8 mouse cellular contexts compared by ENCODE assay signal in the genomic region with DNA sequence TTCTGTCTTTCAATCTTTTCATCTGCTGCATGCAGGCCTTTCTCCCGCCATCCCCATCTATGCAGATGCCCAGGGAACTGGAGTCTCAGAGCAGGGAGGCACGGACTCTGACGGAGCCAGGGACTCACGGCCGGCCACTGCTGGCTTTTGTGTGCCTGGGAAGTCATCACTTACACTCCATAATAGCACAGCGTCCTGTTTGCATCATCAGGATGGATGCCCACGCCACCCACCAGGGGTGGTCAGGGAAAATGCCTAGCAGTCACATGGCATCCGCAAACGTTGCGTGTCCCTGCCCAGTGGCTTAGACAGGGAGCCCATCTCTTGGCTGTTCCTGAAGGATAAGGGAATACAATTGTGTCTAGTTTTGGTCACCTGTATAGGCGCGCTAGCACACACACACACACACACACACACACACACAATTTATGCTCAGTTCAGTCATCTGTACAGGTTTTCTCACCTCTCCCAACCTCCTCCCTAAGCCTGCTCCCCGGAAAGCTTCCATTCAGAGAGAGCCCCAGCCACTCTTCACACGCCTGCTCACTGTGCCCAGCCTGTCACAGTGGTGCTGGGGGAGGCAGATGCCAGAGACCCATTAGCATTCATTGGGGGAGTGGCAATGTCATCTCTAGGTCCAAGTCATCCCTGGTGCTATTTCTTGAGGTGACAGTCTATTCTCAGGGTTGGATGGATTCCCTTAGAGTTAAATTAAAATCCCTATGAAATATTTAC.
DNase-seq lines count a peak whose midpoint lies in the region; ATAC-seq lines count a peak whose summit lies in the region.

No protein-coding gene starts in this region.

- ATAC-seq in forebrain, embryonic 15.5 days (replicated peaks): peak; percentile 55
- ATAC-seq in limb, embryonic 11.5 days (ENCODE audit: insufficient number of reproducible peaks, low FRiP score, low TSS enrichment, low read depth): no peak

- peaks cover 23% of the 10 kb centered on the region for H3K4me1 ChIP-seq in forebrain, embryonic 15.5 days
- no peaks in the 10 kb centered on the region for H3K4me1 ChIP-seq in limb, embryonic 11.5 days (ENCODE audit: control insufficient read depth, insufficient read depth, low read length)

- no peaks in the 10 kb centered on the region for H3K27me3 ChIP-seq in forebrain, embryonic 15.5 days
- no peaks in the 10 kb centered on the region for H3K27me3 ChIP-seq in limb, embryonic 11.5 days (ENCODE audit: control insufficient read depth, insufficient read depth, low read length)

- peak overlapping the region; percentile 19 for H3K4me3 ChIP-seq in forebrain, embryonic 15.5 days
- no peak overlapping the region for H3K4me3 ChIP-seq in limb, embryonic 11.5 days (ENCODE audit: low read depth, low read length)

- H3K9ac ChIP-seq in forebrain, embryonic 15.5 days (replicated peaks): no peak overlapping the region
- no peak overlapping the region for H3K9ac ChIP-seq in limb, embryonic 11.5 days (ENCODE audit: low read length)

- H3K9me3 ChIP-seq in forebrain, embryonic 15.5 days: no peaks in the 10 kb centered on the region
- H3K9me3 ChIP-seq in limb, embryonic 11.5 days (ENCODE audit: control insufficient read depth, low read length): no peaks in the 10 kb centered on the region

- H3K27ac ChIP-seq in forebrain, embryonic 15.5 days (replicated peaks): no peak overlapping the region
- no peak overlapping the region for H3K27ac ChIP-seq in limb, embryonic 11.5 days (replicated peaks; ENCODE audit: low read depth, low read length)

- DNase-seq in kidney, adult 9 months: peak; percentile 27
- no peak for DNase-seq in kidney, adult 18-20 months
- peak; percentile 37 for DNase-seq in limb, embryonic 11.5 days (ENCODE audit: low spot score)
- DNase-seq in right cerebral cortex, postnatal 14 days: peak; percentile 14
- no peak for DNase-seq in spleen, postnatal 36 days (ENCODE audit: low spot score in 2 of 2)
- no peak for DNase-seq in thymus, postnatal 25 days
- DNase-seq in gastrocnemius, postnatal 10 days: no peak

- peak overlapping the region; percentile 42 for H3K4me2 ChIP-seq in forebrain, embryonic 15.5 days (replicated peaks)
- peak overlapping the region; percentile 25 for H3K4me2 ChIP-seq in limb, embryonic 11.5 days (ENCODE audit: low read depth, severe bottlenecking)

- H3K36me3 ChIP-seq in forebrain, embryonic 15.5 days: no peaks in the 10 kb centered on the region
- no peaks in the 10 kb centered on the region for H3K36me3 ChIP-seq in limb, embryonic 11.5 days (ENCODE audit: control insufficient read depth, insufficient read depth, low read length)

- WGBS in forebrain, embryonic 15.5 days: 27% methylated on average over 14 of the region's 14 CpGs
- WGBS in limb, embryonic 11.5 days: 40% methylated on average over 14 of the region's 14 CpGs

Comparison
In these comparisons a context has a peak if more than half of its experiments do, and no peak if none do; other contexts are left out.
1. DNase-seq: peak in kidney, adult 9 months (single experiment), limb, embryonic 11.5 days (single experiment) and right cerebral cortex, postnatal 14 days (single experiment); none in kidney, adult 18-20 months (single experiment), spleen, postnatal 36 days (0 of 2), thymus, postnatal 25 days (single experiment) and gastrocnemius, postnatal 10 days (single experiment).